Mouse (Mus musculus) thymus, adult 18-20 months (tissue): ENCODE results near the gene Mrps36.
"Not testable (repeated sequence)": the region's sequence is repeated elsewhere in the genome, so short reads cannot be mapped to it uniquely, and the experiment has no call there.

ENCODE experiments used
- DNase-seq, 2 experiments: peaks; one replicate each; pipeline ENCODE4 v3.0.0; 2022; ENCODE audit warnings: mixed read lengths in 2 of 2

Gene Mrps36

DNA sequence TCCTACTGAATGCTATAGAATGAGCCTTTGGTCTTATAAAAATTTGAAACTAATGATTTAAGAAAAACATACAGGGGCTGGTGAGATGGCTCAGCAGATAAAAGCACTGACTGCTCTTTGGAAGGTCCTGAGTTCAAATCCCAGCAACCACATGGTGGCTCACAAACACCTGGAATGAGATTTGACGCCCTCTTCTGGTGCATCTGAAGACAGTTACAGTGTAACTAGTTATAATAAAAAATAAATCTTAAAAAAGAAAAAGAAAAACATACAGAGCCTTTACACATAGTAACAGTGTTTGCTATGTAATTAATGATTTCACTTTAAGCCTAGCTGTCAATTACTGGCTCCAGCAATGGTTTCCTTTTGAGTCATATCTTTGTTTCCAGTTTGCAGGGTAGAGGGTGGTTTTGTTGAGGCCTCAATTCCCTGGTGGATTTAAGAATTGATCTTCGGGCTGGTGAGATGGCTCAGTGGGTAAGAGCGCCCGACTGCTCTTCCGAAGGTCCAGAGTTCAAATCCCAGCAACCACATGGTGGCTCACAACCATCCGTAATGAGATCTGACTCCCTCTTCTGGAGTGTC, 12.9 kb downstream of the Mrps36 start:
- DNase-seq = not testable (repeated sequence)

DNA sequence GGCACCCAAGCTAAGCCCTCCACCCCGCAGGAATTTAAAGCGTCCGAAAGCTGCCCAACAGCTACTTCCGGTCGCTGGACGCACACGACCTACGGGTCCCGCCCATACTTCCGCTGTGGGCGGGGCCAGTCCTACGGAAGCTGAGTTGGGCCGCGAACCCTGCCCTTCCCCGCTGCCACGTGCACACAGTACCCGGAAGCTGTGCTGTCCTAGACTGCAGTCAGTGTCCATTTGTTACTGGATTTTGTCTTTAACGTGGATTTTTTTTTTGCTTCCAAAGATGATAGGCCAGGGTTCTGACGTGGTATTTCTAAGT, 13.6 kb downstream of the Mrps36 start, which contains the start of gene Cdk7:
TSS of gene Cdk7 (minus strand) at position 79 of the 316 bp plus-strand sequence.
- DNase-seq = peak; percentile 79 to 83

DNA sequence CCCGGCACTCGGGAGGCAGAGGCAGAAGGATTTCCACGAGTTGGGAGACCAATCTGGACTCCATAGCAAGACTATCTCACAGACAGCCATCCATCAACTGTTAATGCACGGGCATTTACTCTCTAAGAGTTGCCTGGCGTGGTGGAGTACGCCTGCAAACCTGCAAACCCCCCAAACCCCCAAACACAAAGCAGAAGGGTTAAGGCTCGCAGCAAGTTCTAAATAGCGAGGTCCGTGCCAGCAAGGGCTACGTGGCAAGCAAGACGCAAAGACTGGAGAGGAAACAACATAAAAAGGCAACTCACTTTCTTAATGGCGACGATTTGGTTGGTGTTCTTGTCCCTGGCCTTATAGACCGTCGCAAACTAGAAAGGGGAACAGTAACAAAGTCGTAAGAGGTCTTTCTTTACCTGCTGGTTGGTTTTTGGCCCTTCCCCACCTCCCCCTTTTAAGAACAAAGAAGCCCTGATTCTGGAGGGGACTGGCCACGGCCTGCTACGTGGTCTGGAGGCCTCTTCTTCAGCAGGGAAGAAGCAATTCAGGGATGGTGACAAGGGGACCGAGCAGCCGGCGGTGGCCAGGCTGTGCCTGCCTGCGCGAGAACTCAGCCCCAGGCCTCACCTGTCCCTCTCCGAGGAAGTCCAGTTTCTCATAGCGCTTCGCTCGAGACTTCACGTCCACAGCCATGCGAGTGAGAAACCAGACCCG, 14.2 kb downstream of the Mrps36 start:
- no peak for DNase-seq

DNA sequence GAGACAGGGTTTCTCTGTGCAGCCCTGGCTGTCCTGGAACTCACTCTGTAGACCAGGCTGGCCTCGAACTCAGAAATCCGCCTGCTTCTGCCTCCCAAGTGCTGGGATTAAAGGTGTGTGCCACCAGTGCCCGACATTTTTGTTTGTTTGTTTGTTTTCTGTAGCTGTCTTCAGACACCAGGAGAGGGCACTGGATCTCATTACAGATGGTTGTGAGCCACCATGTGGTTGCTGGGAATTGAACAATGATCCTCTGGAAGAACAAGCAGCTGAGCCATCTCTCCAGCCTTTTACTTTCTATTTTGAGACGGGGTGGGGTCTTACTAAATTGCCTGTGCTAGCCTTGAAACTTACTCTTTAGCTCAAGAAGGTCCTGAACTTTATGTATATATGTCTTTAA, 15.9 kb downstream of the Mrps36 start:
- DNase-seq = not testable (repeated sequence)

DNA sequence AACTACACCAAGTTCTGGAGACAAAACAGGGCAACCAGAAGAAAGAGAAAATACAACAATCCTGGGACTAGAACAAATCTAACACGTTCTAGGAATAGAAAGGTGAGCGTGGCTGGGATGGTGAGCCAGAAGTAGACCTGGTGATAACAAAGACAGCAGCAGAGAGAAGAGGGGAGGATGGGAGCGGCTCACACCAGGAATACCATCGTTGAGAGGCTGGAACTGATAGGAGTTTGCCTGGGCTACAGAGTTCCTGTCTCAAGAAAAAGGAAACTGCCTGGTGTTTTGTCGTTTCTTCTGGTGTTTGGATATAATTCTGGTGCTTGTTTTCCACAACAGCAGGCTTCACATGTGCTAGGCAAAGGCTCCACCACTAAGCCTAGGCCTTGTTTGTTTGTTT, 16.4 kb downstream of the Mrps36 start:
- no peak for DNase-seq

DNA sequence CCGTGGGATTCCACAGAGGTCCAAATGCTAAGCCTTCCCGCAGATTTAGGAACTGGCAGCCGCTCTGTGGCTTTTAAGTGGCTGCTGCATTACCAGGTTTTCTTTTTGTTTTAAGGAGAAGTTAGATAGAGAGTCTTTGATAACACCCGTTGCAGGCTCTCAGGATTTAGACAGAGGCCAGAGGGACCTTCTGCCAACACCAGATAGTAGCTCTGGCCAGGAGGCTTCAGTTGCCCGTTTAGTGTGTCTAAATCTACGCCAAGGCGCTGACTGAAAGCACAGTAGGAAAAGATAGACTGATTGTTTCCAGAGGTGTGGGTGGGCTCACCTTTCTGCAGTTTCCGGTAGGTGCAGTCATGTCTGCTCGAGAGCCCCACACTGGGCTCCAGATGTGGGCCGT, 19.3 kb downstream of the Mrps36 start:
- no peak for DNase-seq

DNA sequence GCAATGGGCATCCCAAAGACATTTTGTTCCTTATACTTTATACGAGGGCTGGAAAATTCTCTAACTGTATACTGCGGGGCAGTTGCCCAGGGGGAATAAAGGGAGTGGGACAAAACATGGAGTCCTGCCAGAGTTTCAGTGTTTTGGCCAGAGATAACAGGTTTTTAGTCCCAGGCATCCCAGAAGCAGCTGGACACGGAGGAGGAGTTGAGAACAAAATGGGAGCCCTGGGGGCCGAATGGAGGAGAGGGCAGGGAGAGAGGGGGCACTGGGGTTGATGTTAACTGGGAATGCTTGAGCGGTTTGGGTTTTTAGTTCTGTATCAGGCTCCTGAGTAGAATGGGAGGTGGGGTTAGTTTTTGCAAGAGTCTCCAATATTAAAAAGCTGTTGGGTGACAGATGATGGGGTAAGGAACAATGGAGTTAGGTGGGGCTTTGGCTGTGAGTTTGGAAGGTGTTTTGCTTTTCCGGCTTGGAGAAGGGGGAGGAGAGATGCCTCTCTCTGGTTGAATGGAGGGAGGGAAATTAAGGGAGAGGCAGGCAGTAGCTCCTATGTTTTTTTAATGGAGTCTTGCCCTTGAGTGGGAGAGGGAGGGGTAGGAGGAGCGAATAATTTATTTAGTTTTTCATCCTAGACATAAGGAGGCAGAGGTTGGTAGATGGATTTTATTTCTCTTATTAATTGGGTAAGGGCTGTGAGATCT, 20.3 kb downstream of the Mrps36 start:
- no peak for DNase-seq

DNA sequence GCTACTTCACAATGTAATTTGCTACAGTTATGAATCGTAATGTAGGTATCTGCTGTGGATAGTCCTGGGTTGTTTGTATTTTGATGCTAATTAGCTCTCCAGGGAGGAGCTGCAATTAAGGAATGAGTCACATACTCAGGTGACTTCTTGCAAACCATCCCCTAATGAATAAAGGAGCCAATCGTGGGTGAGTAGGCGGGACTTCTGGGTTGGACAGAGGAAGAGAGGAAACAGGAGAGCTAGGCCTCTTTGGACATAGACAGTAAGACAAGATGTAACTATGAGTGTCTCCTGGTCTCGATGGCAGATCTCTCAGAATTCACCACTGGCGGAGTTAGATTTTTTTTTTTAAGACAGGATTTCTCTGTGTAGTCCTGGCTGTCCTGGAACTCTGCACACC, 22.8 kb downstream of the Mrps36 start:
- DNase-seq = no peak

DNA sequence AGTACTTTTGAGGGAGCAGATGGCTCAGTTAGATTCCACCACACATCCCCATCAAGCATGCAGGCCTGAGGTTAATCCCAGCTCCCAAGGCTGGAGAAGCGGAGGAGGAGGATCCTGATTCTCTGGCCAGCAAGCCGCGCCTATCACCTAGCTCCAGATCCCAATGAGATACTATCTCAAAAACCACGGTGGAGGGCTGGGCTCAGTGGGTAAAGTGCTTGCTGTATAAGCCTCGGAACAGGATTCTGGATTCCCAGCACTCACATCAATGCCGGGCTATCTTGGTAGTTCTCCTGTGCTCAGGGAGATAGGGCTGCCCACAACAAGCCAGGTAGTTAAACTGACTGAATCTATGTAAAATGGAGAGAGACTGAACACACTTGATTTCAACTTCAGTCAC, 29.0 kb downstream of the Mrps36 start:
- no peak for DNase-seq

DNA sequence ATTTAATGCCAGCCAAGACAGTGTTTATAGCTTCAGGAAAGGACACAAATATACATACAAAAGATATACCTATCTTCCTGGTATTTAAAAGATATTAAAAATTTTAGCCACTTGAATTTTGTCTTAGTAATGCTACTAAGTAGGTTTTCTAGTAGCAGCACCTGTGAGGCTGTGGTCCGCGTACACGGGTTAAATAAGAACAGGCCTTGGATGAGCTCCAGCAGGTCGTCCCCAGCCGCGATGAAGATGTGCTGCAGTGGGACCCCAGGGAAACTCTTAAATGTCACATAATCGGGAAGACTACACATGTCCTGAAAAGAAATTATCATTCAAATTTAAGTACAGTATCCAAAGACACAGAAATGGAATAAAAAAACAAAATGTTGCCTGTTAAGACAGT, 38.3 kb downstream of the Mrps36 start:
- DNase-seq = no peak

DNA sequence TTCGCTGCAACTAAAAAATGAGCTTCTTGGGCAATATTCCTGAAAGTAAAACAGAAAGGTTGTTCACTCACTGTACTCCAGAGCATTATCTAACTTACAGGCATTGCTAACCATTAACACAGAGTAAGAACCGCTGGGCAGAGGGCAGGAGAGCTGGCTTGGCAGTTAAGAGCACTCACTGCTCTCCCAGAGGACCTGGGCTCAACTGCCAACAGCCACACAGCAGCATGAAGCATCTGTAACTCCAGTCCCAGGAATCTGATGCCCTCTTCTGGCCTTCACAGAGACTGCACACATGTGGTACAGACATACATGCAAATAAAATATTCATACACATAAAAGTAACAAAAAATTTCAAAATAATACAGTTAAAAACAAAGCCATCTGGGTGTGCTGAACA, 41.0 kb downstream of the Mrps36 start:
- DNase-seq = no peak

DNA sequence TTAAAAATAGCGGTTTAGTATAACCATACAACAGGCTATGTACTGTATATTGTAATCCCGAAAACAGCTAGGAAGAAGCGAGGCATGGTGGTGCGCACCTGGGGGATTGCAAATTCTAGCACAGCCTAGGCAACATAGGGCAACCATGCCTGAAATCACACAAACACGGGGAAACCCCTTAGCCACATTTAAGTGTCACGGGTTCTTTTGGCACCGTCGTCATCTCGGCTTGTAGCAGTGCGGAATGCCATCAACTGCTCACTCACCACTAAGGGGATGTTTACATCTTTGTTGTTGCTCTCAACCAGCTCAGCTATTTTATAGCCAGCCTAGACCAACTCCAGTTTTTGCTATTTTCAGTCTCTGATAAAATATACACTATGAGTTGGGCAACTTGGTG, 45.6 kb downstream of the Mrps36 start:
- no peak for DNase-seq

DNA sequence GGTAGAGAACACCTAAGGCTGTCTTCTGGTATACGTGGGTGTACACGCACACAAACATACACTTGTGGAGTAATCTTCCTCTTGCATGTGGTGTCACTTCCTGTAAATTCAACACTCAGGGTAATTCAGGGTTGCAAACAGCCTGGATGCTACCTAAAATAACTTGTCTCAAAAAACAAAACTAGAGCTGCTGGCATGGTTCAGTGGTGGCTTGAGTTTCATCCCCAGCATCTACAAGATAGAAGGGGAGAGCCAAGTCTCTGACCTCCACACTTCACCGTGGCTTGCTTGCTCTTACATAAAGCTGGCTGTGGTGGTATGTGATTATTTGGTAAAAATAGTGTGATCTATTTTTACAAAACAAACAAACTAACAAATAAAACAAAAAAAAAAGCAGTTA, 46.9 kb downstream of the Mrps36 start:
- no peak for DNase-seq

DNA sequence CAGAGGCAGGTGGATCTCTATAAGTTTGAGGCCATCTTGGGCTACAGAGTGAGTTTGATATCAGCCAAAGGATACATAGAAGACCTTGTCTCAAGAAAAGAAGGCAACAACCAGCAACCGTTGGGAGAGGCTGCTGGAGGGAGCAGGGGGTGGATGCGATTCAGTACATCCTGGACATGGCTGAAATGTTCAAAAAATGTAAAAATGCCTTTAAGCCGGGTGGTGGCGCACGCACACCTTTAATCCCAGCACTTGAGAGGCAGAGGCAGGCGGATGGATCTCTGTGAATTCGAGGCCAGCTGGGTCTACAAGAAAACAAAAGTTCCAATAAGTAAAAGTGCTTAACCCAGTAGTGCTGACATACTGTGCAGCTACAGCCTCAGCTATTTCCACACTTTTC, 56.9 kb downstream of the Mrps36 start:
- no peak for DNase-seq
